Mouse (Mus musculus) kidney, postnatal 10 days (tissue): ENCODE results near the gene Ttc9.

Experiments
- DNase-seq: peaks from one replicate; pipeline ENCODE4 v3.0.0; 2021; ENCODE audit warnings: mixed read lengths

The Ttc9 gene

GRCm38 (mm10) chr12:81662076-81662475 is 31.0 kb downstream of the Ttc9 start:
- DNase-seq: no peak

- no peak for DNase-seq
Measured at GRCm38 (mm10) chr12:81663116-81663515, 32.1 kb downstream of the Ttc9 start.

- DNase-seq: no peak
Measured at GRCm38 (mm10) chr12:81663906-81664305, 32.9 kb downstream of the Ttc9 start.

- no peak for DNase-seq
Measured at GRCm38 (mm10) chr12:81668406-81668805, 37.4 kb downstream of the Ttc9 start.

GRCm38 (mm10) chr12:81675557-81675956 is 44.5 kb downstream of the Ttc9 start:
- no peak for DNase-seq

GRCm38 (mm10) chr12:81679807-81680529 is 48.9 kb downstream of the Ttc9 start:
- no peak for DNase-seq

- DNase-seq: no peak
Measured at GRCm38 (mm10) chr12:81683395-81683794, 52.3 kb downstream of the Ttc9 start.

GRCm38 (mm10) chr12:81684096-81684495 is 53.0 kb downstream of the Ttc9 start:
- no peak for DNase-seq

GRCm38 (mm10) chr12:81685981-81686380 is 54.9 kb downstream of the Ttc9 start:
- DNase-seq: no peak

- no peak for DNase-seq
Measured at GRCm38 (mm10) chr12:81686406-81687117, 55.5 kb downstream of the Ttc9 start.

GRCm38 (mm10) chr12:81687873-81688272 is 56.8 kb downstream of the Ttc9 start:
- DNase-seq: no peak

- DNase-seq: no peak
Measured at GRCm38 (mm10) chr12:81688537-81688936, 57.5 kb downstream of the Ttc9 start.

- no peak for DNase-seq
Measured at GRCm38 (mm10) chr12:81689505-81690056, 58.5 kb downstream of the Ttc9 start.

- no peak for DNase-seq
Measured at GRCm38 (mm10) chr12:81690111-81690510, 59.1 kb downstream of the Ttc9 start.

GRCm38 (mm10) chr12:81690751-81691150 is 59.7 kb downstream of the Ttc9 start:
- DNase-seq: peak; percentile 48

GRCm38 (mm10) chr12:81691177-81691730 is 60.2 kb downstream of the Ttc9 start:
- DNase-seq: peak; percentile 39

- no peak for DNase-seq
Measured at GRCm38 (mm10) chr12:81698011-81698410, 67.0 kb downstream of the Ttc9 start.

- DNase-seq: no peak
Measured at GRCm38 (mm10) chr12:81702903-81703302, 71.9 kb downstream of the Ttc9 start.

- DNase-seq: no peak
Measured at GRCm38 (mm10) chr12:81712618-81713017, 81.6 kb downstream of the Ttc9 start.
